Mouse (Mus musculus): Measurements from ENCODE around the gene Fads2.

DNA sequence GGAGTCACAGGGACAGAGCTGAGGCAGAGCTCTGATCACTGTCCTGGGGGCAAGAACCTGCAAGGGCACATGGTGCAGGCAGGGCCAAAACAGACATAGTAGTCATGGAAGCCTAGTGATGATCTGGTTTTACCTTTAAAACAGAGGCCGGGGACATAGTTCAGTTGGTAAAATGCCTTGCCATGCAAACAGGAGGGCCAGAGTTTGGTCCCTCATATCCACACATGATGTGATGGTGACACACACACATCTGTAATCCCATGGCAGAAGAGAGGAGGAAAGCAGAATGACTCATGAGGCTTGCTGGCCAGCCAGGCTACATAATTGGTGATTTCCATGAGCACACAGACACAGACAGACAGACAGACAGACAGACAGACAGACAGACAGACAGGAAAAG lies 6.6 kb upstream of the Fads2 start:
- TF ChIP-seq CTCF (IDR thresholded peaks at IDR 0.05; ENCODE audit: borderline replicate concordance, control insufficient read depth, extremely low read depth, insufficient read depth, low read length, poor library complexity) (no peak), POLR2A (IDR thresholded peaks at IDR 0.05; ENCODE audit: control insufficient read depth, extremely low read depth, insufficient read depth, low read length, poor library complexity) (no peak)
